Mouse (Mus musculus): ENCODE measurements around the gene Gm12169.

- TF ChIP-seq POLR2A (IDR thresholded peaks at IDR 0.05; ENCODE audit: insufficient read length, low read depth) (no peak), MAX (IDR thresholded peaks at IDR 0.05; ENCODE audit: low read depth) (no peak)
Observed at GRCm38 (mm10) chr11:46536978-46537377, 13.0 kb downstream of the Gm12169 start.

Measured in myocyte (in vitro differentiated cells).